Mouse (Mus musculus) testis, adult 2 months (tissue): Measurements from ENCODE around the gene Vmn1r4. TPM values are rescaled to one million over a fixed set of nuclear protein-coding genes. Genes with fewer than 3 reads are reported as not detected.
A peak's percentile ranks its signal among the peaks of the same experiment; 100 is the strongest.

Experiments used
- H3K27ac ChIP-seq: fragments of 200-500 bp; 2 replicates; pipeline ENCODE4 v1.5.1; 2012; ENCODE audit warnings: low read depth, low read length; ENCODE audit not compliant: control insufficient read depth, insufficient read depth
- H3K27me3 ChIP-seq: fragments of 200-500 bp; 2 replicates; pipeline ENCODE4 v1.6.1; 2012; ENCODE audit warnings: mild to moderate bottlenecking, low read length, moderate library complexity; ENCODE audit not compliant: control insufficient read depth, insufficient read depth
- H3K36me3 ChIP-seq: fragments of 200-500 bp; 2 replicates; pipeline ENCODE4 v1.6.1; 2012; ENCODE audit warnings: mild to moderate bottlenecking, low read length; ENCODE audit not compliant: control insufficient read depth, insufficient read depth
- H3K4me1 ChIP-seq: fragments of 200-500 bp; 2 replicates; pipeline ENCODE4 v1.6.1; 2012; ENCODE audit warnings: low read length; ENCODE audit not compliant: control insufficient read depth, insufficient read depth
- H3K4me3 ChIP-seq: fragments of 200-500 bp; 2 replicates; pipeline ENCODE4 v1.5.1; 2012; ENCODE audit warnings: low read depth, mild to moderate bottlenecking, low read length, moderate library complexity, mixed read lengths; ENCODE audit not compliant: control insufficient read depth
- CTCF ChIP-seq: fragments of 200-500 bp; IDR thresholded peaks from 2 replicates; pipeline ENCODE4 v1.5.1; 2012; ENCODE audit warnings: low read depth, mild to moderate bottlenecking, inconsistent platforms, low read length, moderate library complexity; ENCODE audit not compliant: control insufficient read depth, insufficient read depth, insufficient replicate concordance
- POLR2A ChIP-seq: fragments of 200-500 bp; IDR thresholded peaks from 2 replicates; pipeline ENCODE4 v1.6.1; 2012; ENCODE audit warnings: low read depth, mild to moderate bottlenecking, inconsistent platforms, low read length, moderate library complexity; ENCODE audit not compliant: control insufficient read depth
- polyA plus RNA-seq: library from polyadenylated mRNA; depleted of rRNA; stranded (reverse); fragments of >200 nt; gene quantifications from 2 replicates; pipeline ENCODE4 v1.2.3, GENCODE M21; 2012

Gene Vmn1r4
- polyA plus RNA-seq, 1 experiment: 0.90 TPM

- no peaks in the 10 kb centered on the region for H3K27me3 ChIP-seq
- TF ChIP-seq POLR2A (no peak), CTCF (no peak)
- no peaks in the 10 kb centered on the region for H3K36me3 ChIP-seq
- peak overlapping the region; percentile 68 for H3K27ac ChIP-seq
- no peaks in the 10 kb centered on the region for H3K4me1 ChIP-seq
- H3K4me3 ChIP-seq: no peak overlapping the region
These were observed 6.0 kb upstream of the Vmn1r4 start for GRCm38 (mm10) chr6:56917578-56918368.

GRCm38 (mm10) chr6:56919330-56920044 lies 4.3 kb upstream of the Vmn1r4 start:
- H3K4me3 ChIP-seq: no peak overlapping the region
- TF ChIP-seq CTCF (no peak), POLR2A (no peak)

GRCm38 (mm10) chr6:56920222-56921092 lies 3.4 kb upstream of the Vmn1r4 start:
- Histone ChIP-seq H3K36me3 (no peaks in the 10 kb centered on the region), H3K27ac (peak overlapping the region; percentile 48), H3K27me3 (no peaks in the 10 kb centered on the region), H3K4me3 (no peak overlapping the region), H3K4me1 (peaks cover 6% of the 10 kb centered on the region)
- TF ChIP-seq POLR2A: no peak
- no peak for TF ChIP-seq CTCF

More at GRCm38 (mm10) chr6:56919330-56920044, 4.3 kb upstream of the Vmn1r4 start:
- H3K27ac ChIP-seq: peak overlapping the region; percentile 27; the same call in 1 of the 2 replicates
- no peaks in the 10 kb centered on the region for H3K27me3 ChIP-seq
- H3K36me3 ChIP-seq: no peaks in the 10 kb centered on the region
- peaks cover 4% of the 10 kb centered on the region for H3K4me1 ChIP-seq

GRCm38 (mm10) chr6:56923331-56923725 lies 487 bp upstream of the Vmn1r4 start:
- H3K27me3 ChIP-seq: no peaks in the 10 kb centered on the region
- peaks cover 6% of the 10 kb centered on the region for H3K4me1 ChIP-seq
- no peak for TF ChIP-seq POLR2A
- no peak for TF ChIP-seq CTCF
- H3K27ac ChIP-seq: peak overlapping the region; percentile 87
- H3K4me3 ChIP-seq: peak overlapping the region; percentile 99
- no peaks in the 10 kb centered on the region for H3K36me3 ChIP-seq

GRCm38 (mm10) chr6:56931648-56932415 lies 8.0 kb downstream of the Vmn1r4 start:
- no peak overlapping the region for H3K27ac ChIP-seq
- H3K4me3 ChIP-seq: no peak overlapping the region
- no peaks in the 10 kb centered on the region for H3K27me3 ChIP-seq
- H3K36me3 ChIP-seq: no peaks in the 10 kb centered on the region
- H3K4me1 ChIP-seq: no peaks in the 10 kb centered on the region
- TF ChIP-seq POLR2A (no peak), CTCF (no peak)

- Histone ChIP-seq H3K4me3 (no peak overlapping the region), H3K27me3 (no peaks in the 10 kb centered on the region), H3K4me1 (no peaks in the 10 kb centered on the region), H3K36me3 (no peaks in the 10 kb centered on the region), H3K27ac (no peak overlapping the region)
- TF ChIP-seq CTCF (no peak), POLR2A (no peak)
These were observed 8.6 kb downstream of the Vmn1r4 start for GRCm38 (mm10) chr6:56932464-56932863.

GRCm38 (mm10) chr6:56934366-56934765 lies 10.6 kb downstream of the Vmn1r4 start:
- no peaks in the 10 kb centered on the region for H3K36me3 ChIP-seq
- no peak overlapping the region for H3K27ac ChIP-seq
- no peak overlapping the region for H3K4me3 ChIP-seq
- no peak for TF ChIP-seq POLR2A
- no peak for TF ChIP-seq CTCF
- H3K4me1 ChIP-seq: no peaks in the 10 kb centered on the region
- no peaks in the 10 kb centered on the region for H3K27me3 ChIP-seq
